Mouse (Mus musculus) pancreas, adult 10 weeks (tissue): Measurements from ENCODE around the gene Olfr1461. TPM values are rescaled to one million over a fixed set of nuclear protein-coding genes. Genes with fewer than 3 reads are reported as not detected.

ENCODE experiments used
- polyA plus RNA-seq: library from polyadenylated mRNA; stranded (reverse); fragments of 350-450 nt; fragmentation: Illumina TruSeq; extraction: RNeasy Lipid Tissue Mini Kit (QIAGEN cat#74804); gene quantifications from one replicate; pipeline ENCODE4 v1.2.3, GENCODE M21; 2015; ENCODE audit warnings: low read depth, low replicate concordance; ENCODE audit not compliant: insufficient read depth

Gene Olfr1461
- not detected for polyA plus RNA-seq

GRCm38 (mm10) chr19:13162700-13163099 lies at the start of gene Olfr1461:
Gene Olfr1461 (plus strand): TSS chr19:13163000.

DNA sequence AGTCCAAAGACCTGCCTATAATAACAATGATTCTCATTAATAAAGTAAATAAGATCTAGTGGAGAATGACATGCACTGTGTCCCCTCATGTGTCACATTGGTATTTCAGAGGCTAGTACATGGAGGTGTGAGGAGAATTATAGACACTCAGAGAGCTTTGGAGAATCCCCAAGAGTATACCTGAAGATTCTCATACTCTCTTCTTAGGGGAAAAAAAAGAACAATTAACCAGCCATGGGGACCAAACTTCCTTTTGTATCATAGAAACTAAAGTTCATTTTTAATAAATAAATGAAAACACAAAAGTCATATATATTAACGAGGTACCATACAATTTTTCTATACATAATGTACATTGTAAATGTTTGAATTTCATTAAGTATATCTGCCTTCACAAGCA lies 13.4 kb upstream of the Olfr1461 start, which contains the start of gene Olfr1459:
Olfr1459 (minus strand) TSS at position 101 of the 400 bp plus-strand sequence.

DNA sequence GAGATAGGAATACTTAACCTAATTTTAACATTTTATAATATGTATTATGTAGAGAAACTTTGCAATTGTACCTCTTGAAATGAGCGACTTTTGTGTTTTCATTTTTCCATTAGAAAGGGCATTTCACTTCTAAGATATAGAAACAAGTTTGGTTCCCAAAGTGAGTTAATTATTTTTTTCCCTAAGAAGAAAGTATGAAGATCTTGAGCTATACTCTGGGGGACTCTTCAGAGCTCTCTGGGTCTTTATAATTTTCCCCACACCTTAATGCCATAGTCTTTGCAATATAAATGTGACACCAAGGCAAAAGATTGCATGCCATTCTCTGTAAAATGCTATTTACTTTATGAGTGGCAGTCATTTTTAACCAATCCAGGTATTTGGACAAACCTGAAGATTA lies 22.6 kb downstream of the Olfr1461 start, which contains the start of gene Olfr1462:
Olfr1462 (plus strand) TSS at position 301 of the 400 bp plus-strand sequence.

Other genes with a start within 250 kb of the Olfr1461 start
- gene Olfr1448, start 238.6 kb upstream of the Olfr1461 start, polyA plus RNA-seq, result not detected
- not detected for gene Olfr1449, start 232.2 kb upstream of the Olfr1461 start, polyA plus RNA-seq
- gene Olfr1450, start 212.7 kb upstream of the Olfr1461 start, polyA plus RNA-seq, result not detected
- gene Olfr1451, start 168.0 kb upstream of the Olfr1461 start, polyA plus RNA-seq, result not detected
- gene Olfr1453, start 134.7 kb upstream of the Olfr1461 start, polyA plus RNA-seq, result not detected
- gene Olfr1454, start 102.4 kb upstream of the Olfr1461 start, polyA plus RNA-seq, result not detected
- not detected for gene Olfr1457, start 65.1 kb upstream of the Olfr1461 start, polyA plus RNA-seq
- gene Olfr1458, start 56.2 kb upstream of the Olfr1461 start, polyA plus RNA-seq, result not detected
- not detected for gene Olfr1459, start 13.5 kb upstream of the Olfr1461 start, polyA plus RNA-seq
- not detected for gene Olfr1462, start 22.7 kb downstream of the Olfr1461 start, polyA plus RNA-seq
- gene Olfr1463, start 68.3 kb downstream of the Olfr1461 start, polyA plus RNA-seq, result not detected
- gene Olfr1465, start 152.5 kb downstream of the Olfr1461 start, polyA plus RNA-seq, result not detected
- not detected for gene Olfr1466, start 175.9 kb downstream of the Olfr1461 start, polyA plus RNA-seq
- not detected for gene Olfr1467, start 199.2 kb downstream of the Olfr1461 start, polyA plus RNA-seq
- not detected for gene Olfr1469, start 244.8 kb downstream of the Olfr1461 start, polyA plus RNA-seq